Mouse (Mus musculus): ENCODE measurements at regions not wholly inside any gene's neighbourhood (a gene's known extent, or its start where the extent isn't known, plus 50 kb on each side); places are given as distances from the start of the nearest gene placed in this dataset.
A peak's percentile ranks its signal among the peaks of the same experiment; 100 is the strongest.

- 83% methylated on average over 3 of the region's 3 CpGs for WGBS
- no peak for ATAC-seq (ENCODE audit: low FRiP score)
Measured at GRCm38 (mm10) chr7:75923951-75924467, 75.9 kb downstream of the Klhl25 start.

GRCm38 (mm10) chr7:75927537-75927936 is 79.4 kb downstream of the Klhl25 start:
- ATAC-seq (ENCODE audit: low FRiP score), result peak; percentile 80
- 31% methylated on average over 4 of the region's 4 CpGs for WGBS
- H3K4me2 ChIP-seq, result no peak overlapping the region

More at GRCm38 (mm10) chr7:75923951-75924467, 75.9 kb downstream of the Klhl25 start:
- no peak overlapping the region for H3K4me3 ChIP-seq
- H3K9me3 ChIP-seq, result peaks cover 2% of the 10 kb centered on the region; the same call in 1 of the 2 replicates
- no peak overlapping the region for H3K9ac ChIP-seq
- no peak overlapping the region for H3K27ac ChIP-seq
- no peaks in the 10 kb centered on the region for H3K4me1 ChIP-seq (replicated peaks)
- H3K4me2 ChIP-seq, result no peak overlapping the region
- H3K36me3 ChIP-seq, result no peaks in the 10 kb centered on the region
- H3K27me3 ChIP-seq, result no peaks in the 10 kb centered on the region

GRCm38 (mm10) chr7:75943844-75944243 is 95.7 kb downstream of the Klhl25 start:
- Histone ChIP-seq H3K4me1 (replicated peaks) (peaks cover 7% of the 10 kb centered on the region), H3K27me3 (no peaks in the 10 kb centered on the region), H3K4me2 (no peak overlapping the region), H3K27ac (no peak overlapping the region), H3K4me3 (no peak overlapping the region), H3K36me3 (no peaks in the 10 kb centered on the region), H3K9ac (no peak overlapping the region), H3K9me3 (no peaks in the 10 kb centered on the region)
- no peak for ATAC-seq (ENCODE audit: low FRiP score)
- WGBS, result 20% methylated on average over 3 of the region's 3 CpGs

More at GRCm38 (mm10) chr7:75927537-75927936, 79.4 kb downstream of the Klhl25 start:
- Histone ChIP-seq H3K4me1 (replicated peaks) (no peaks in the 10 kb centered on the region), H3K36me3 (no peaks in the 10 kb centered on the region), H3K9me3 (peaks cover 4% of the 10 kb centered on the region; the same call in 1 of the 2 replicates), H3K9ac (no peak overlapping the region), H3K4me3 (no peak overlapping the region), H3K27me3 (no peaks in the 10 kb centered on the region), H3K27ac (no peak overlapping the region)

- ATAC-seq (ENCODE audit: low FRiP score), result no peak
- Histone ChIP-seq H3K4me3 (no peak overlapping the region), H3K4me1 (replicated peaks) (peaks cover 4% of the 10 kb centered on the region; the same call in 1 of the 2 replicates)
Measured at GRCm38 (mm10) chr7:75955671-75956070, 107.6 kb downstream of the Klhl25 start.

GRCm38 (mm10) chr7:75957366-75957765 is 109.3 kb downstream of the Klhl25 start:
- 92% methylated on average over 5 of the region's 5 CpGs for WGBS
- no peak overlapping the region for H3K4me3 ChIP-seq
- H3K27ac ChIP-seq, result no peak overlapping the region
- no peaks in the 10 kb centered on the region for H3K27me3 ChIP-seq
- no peaks in the 10 kb centered on the region for H3K36me3 ChIP-seq
- peaks cover 4% of the 10 kb centered on the region; the same call in 1 of the 2 replicates for H3K4me1 ChIP-seq (replicated peaks)
- no peak for ATAC-seq (ENCODE audit: low FRiP score)
- no peak overlapping the region for H3K9ac ChIP-seq
- H3K4me2 ChIP-seq, result no peak overlapping the region
- H3K9me3 ChIP-seq, result no peaks in the 10 kb centered on the region

More at GRCm38 (mm10) chr7:75955671-75956070, 107.6 kb downstream of the Klhl25 start:
- Histone ChIP-seq H3K27ac (no peak overlapping the region), H3K9ac (no peak overlapping the region), H3K36me3 (no peaks in the 10 kb centered on the region), H3K4me2 (no peak overlapping the region), H3K27me3 (no peaks in the 10 kb centered on the region), H3K9me3 (no peaks in the 10 kb centered on the region)
- 69% methylated on average over 9 of the region's 9 CpGs for WGBS

GRCm38 (mm10) chr7:75959903-75960620 is 112.0 kb downstream of the Klhl25 start:
- 89% methylated on average over 14 of the region's 14 CpGs for WGBS
- Histone ChIP-seq H3K4me2 (no peak overlapping the region), H3K9ac (no peak overlapping the region), H3K4me1 (replicated peaks) (peaks cover 4% of the 10 kb centered on the region; the same call in 1 of the 2 replicates), H3K36me3 (no peaks in the 10 kb centered on the region), H3K9me3 (no peaks in the 10 kb centered on the region), H3K4me3 (no peak overlapping the region), H3K27me3 (no peaks in the 10 kb centered on the region), H3K27ac (no peak overlapping the region)
- no peak for ATAC-seq (ENCODE audit: low FRiP score)

GRCm38 (mm10) chr7:75968177-75968576 is 120.1 kb downstream of the Klhl25 start:
- no peaks in the 10 kb centered on the region for H3K4me1 ChIP-seq (replicated peaks)
- no peaks in the 10 kb centered on the region for H3K27me3 ChIP-seq
- no peak overlapping the region for H3K4me2 ChIP-seq
- H3K9ac ChIP-seq, result no peak overlapping the region
- 92% methylated on average over 5 of the region's 5 CpGs for WGBS
- H3K9me3 ChIP-seq, result no peaks in the 10 kb centered on the region
- no peak for ATAC-seq (ENCODE audit: low FRiP score)
- H3K27ac ChIP-seq, result no peak overlapping the region
- H3K4me3 ChIP-seq, result no peak overlapping the region
- H3K36me3 ChIP-seq, result no peaks in the 10 kb centered on the region

GRCm38 (mm10) chr7:75970914-75971313 is 122.8 kb downstream of the Klhl25 start:
- H3K4me3 ChIP-seq, result no peak overlapping the region
- H3K9me3 ChIP-seq, result no peaks in the 10 kb centered on the region
- no peak overlapping the region for H3K9ac ChIP-seq
- H3K27me3 ChIP-seq, result no peaks in the 10 kb centered on the region
- no peak for ATAC-seq (ENCODE audit: low FRiP score)
- no peaks in the 10 kb centered on the region for H3K36me3 ChIP-seq
- 82% methylated on average over 7 of the region's 7 CpGs for WGBS
- H3K4me2 ChIP-seq, result no peak overlapping the region
- no peaks in the 10 kb centered on the region for H3K4me1 ChIP-seq (replicated peaks)
- H3K27ac ChIP-seq, result no peak overlapping the region

GRCm38 (mm10) chr7:75971706-75972105 is 123.6 kb downstream of the Klhl25 start:
- no peak for ATAC-seq (ENCODE audit: low FRiP score)
- Histone ChIP-seq H3K27ac (no peak overlapping the region), H3K27me3 (no peaks in the 10 kb centered on the region), H3K9me3 (no peaks in the 10 kb centered on the region), H3K9ac (no peak overlapping the region), H3K4me2 (no peak overlapping the region), H3K36me3 (no peaks in the 10 kb centered on the region), H3K4me3 (no peak overlapping the region), H3K4me1 (replicated peaks) (no peaks in the 10 kb centered on the region)
- WGBS, result 96% methylated on average over 3 of the region's 3 CpGs

GRCm38 (mm10) chr7:75981560-75981959 is 133.4 kb downstream of the Klhl25 start:
- Histone ChIP-seq H3K4me2 (no peak overlapping the region), H3K4me3 (no peak overlapping the region), H3K9me3 (no peaks in the 10 kb centered on the region), H3K4me1 (replicated peaks) (peaks cover 14% of the 10 kb centered on the region), H3K9ac (no peak overlapping the region), H3K36me3 (no peaks in the 10 kb centered on the region), H3K27me3 (no peaks in the 10 kb centered on the region), H3K27ac (no peak overlapping the region)
- ATAC-seq (ENCODE audit: low FRiP score), result no peak
- WGBS, result 56% methylated on average over 5 of the region's 5 CpGs

- H3K4me2 ChIP-seq, result peak overlapping the region; percentile 49
- H3K4me3 ChIP-seq, result peak overlapping the region; percentile 19; the same call in 1 of the 2 replicates
- H3K36me3 ChIP-seq, result no peaks in the 10 kb centered on the region
- peak; percentile 94 for ATAC-seq (ENCODE audit: low FRiP score)
- peak overlapping the region; percentile 19; the same call in 1 of the 2 replicates for H3K9ac ChIP-seq
- peak overlapping the region; percentile 18; the same call in 1 of the 2 replicates for H3K27ac ChIP-seq
- H3K9me3 ChIP-seq, result no peaks in the 10 kb centered on the region
- no peaks in the 10 kb centered on the region for H3K27me3 ChIP-seq
- 8% methylated on average over 21 of the region's 23 CpGs for WGBS
- H3K4me1 ChIP-seq (replicated peaks), result peaks cover 14% of the 10 kb centered on the region
Measured at GRCm38 (mm10) chr7:75983029-75983808, 135.1 kb downstream of the Klhl25 start.

- no peak overlapping the region for H3K27ac ChIP-seq
- 20% methylated on average over 7 of the region's 7 CpGs for WGBS
- H3K4me2 ChIP-seq, result peak overlapping the region; percentile 49
- peaks cover 14% of the 10 kb centered on the region for H3K4me1 ChIP-seq (replicated peaks)
- ATAC-seq (ENCODE audit: low FRiP score), result no peak
- no peaks in the 10 kb centered on the region for H3K36me3 ChIP-seq
- no peaks in the 10 kb centered on the region for H3K27me3 ChIP-seq
- H3K4me3 ChIP-seq, result peak overlapping the region; percentile 19; the same call in 1 of the 2 replicates
- H3K9ac ChIP-seq, result peak overlapping the region; percentile 19; the same call in 1 of the 2 replicates
- no peaks in the 10 kb centered on the region for H3K9me3 ChIP-seq
Measured at GRCm38 (mm10) chr7:75983809-75984171, 135.7 kb downstream of the Klhl25 start.

Data from hindbrain, embryonic 13.5 days (tissue).